Mouse (Mus musculus) spleen, adult 12 weeks (tissue): ENCODE results near the gene Terf2.

Experiments
- DNase-seq: peaks from one replicate; pipeline ENCODE4 v3.0.0; 2022; ENCODE audit warnings: low spot score

Terf2 gene

GRCm38 (mm10) chr8:107096366-107097036 lies at the start of gene Terf2:
TSS of gene Terf2 (minus strand) at chr8:107096547.
- peak; percentile 80 for DNase-seq

- DNase-seq = no peak
Measured at GRCm38 (mm10) chr8:107143501-107143900, 47.2 kb upstream of the Terf2 start.

DNA sequence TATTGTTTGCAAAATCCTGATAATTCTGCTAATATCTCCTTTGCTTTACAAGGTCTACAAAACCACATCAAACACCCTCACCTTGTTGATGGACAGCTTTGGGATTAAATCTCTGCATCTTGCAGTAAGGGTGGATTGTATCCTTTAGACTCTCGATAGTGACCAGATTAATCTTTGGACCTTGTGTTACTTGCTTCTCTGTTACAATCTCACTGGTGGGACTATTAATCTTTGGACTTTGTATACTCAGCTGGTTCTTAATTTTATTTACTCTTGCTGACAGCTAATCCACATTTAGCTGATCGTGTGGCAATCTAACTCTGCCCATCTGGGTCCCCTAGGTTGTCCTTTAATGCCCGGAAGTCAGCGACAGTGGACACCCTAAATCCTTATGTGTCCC lies 46.2 kb upstream of the Terf2 start:
- no peak for DNase-seq

DNA sequence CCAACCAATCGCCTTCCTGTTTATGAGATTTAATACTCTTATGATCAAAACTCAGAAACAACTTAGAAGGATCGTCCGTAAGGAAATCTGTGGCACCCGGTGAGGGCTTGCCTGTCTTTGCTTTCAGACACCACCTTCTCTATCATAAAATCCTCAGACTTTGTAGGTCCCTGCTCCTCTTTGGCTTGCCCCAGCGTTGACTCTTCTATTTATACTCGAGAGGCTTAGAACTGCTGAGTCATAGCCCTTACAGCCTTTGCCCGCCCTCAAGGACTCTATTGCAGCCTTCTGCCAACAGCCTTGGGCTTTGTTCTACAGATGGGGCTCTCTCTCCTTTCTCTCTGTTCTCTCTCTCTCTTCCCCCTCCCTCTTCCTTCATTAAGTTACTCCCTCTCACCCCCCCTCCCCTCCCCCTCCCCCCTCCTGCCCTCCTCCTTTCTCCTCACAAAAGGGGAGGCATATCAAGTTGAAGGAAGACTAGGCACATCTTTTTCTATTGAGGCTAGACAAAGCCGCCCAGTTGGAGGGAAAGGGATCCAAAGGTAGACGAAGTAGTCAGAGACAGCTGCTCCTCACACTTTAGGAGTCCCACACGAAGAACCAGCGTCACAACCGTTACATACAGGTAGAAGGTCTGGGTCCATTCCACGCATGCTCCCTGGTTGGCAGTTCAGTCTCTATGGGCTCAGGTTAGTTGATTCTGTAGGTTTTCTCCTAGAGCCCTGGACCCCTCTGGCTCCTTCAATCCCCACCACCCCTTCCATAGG lies 43.5 kb upstream of the Terf2 start:
- DNase-seq = no peak

- DNase-seq = no peak
Measured at GRCm38 (mm10) chr8:107138338-107138737, 42.0 kb upstream of the Terf2 start.

DNA sequence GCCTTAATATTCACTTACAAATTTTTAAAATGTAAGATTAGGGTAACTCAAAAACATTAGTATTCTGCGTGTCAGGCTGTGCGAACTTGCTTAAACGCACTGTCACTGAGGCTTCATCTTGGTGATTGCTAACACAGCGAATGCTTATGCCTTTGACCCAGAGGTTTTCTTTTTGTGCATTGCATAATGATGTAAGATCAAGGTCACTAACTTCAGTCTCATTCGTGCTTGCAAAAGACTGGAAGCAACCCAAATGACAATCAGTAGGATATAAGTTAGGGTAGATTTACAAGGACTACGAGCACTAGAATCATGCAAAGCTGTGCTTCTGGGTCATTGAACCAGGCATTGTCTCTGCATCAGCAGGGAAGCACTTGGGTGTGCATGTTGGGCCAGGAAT lies 41.2 kb upstream of the Terf2 start:
- no peak for DNase-seq

- DNase-seq = no peak
Measured at GRCm38 (mm10) chr8:107136003-107136612, 39.8 kb upstream of the Terf2 start.

GRCm38 (mm10) chr8:107133881-107134280 lies 37.5 kb upstream of the Terf2 start:
- DNase-seq = no peak

DNA sequence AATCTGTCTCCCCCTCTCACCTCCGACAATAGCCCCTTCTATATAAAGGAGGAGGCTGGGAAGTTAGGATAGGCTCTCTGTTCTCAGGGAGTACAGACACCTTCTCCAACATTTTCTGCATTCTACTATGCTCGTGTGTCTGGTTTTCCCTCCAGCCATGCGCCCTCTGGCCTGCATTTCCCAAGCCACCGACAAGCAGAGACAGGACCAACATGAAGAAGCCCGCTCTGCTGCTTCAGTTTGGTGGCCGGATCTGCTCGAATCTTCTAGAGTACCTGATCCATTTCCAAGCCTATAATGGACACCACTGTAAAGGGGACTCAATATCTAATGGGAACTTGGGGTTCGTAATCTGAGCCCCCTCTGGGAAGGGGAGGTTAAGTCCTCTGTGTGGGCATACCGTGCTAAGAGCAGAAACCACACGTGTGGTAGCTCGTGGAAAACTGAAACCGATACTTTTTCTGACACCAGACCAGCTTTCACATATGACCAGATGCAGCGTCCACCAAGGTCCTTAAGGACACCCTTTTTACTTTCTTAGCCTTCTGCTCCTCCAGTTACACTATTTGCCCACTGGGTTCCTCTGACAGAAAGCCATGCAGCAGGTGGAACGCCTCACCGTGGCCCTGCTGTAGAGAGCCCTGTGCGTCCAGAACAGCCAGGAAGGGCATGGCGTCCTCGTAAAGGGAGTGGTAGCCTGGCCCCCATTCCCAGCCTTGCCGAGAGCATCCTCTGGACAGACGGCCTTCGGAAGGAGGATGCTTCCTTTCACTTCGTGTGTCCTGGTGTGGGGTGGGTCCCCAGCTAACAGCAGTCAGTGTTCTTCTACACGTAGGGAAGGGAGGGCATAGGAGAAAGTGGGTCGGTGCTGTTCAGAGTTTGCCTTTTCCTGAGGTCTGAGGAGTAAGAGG lies 36.5 kb upstream of the Terf2 start:
- DNase-seq = no peak

DNA sequence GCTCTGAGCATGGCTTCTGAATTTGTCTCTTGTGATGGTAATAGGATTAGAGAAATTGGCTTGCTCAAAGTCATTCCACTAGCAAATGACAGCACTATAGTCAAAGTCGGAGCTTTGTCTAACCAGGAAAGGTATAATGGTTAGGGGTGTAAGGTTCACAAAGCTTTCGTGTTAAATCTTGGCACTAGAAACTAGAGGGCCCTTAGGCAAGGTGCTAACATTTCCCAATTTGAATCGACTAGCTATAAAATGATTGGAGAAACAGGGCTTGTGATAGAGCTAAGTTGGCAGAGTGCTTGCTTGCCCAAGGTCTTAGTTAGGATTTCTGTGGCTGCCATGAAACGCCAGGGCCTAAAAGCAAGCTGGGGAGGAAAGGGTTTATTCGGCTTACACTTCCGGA lies 33.7 kb upstream of the Terf2 start:
- no peak for DNase-seq

DNA sequence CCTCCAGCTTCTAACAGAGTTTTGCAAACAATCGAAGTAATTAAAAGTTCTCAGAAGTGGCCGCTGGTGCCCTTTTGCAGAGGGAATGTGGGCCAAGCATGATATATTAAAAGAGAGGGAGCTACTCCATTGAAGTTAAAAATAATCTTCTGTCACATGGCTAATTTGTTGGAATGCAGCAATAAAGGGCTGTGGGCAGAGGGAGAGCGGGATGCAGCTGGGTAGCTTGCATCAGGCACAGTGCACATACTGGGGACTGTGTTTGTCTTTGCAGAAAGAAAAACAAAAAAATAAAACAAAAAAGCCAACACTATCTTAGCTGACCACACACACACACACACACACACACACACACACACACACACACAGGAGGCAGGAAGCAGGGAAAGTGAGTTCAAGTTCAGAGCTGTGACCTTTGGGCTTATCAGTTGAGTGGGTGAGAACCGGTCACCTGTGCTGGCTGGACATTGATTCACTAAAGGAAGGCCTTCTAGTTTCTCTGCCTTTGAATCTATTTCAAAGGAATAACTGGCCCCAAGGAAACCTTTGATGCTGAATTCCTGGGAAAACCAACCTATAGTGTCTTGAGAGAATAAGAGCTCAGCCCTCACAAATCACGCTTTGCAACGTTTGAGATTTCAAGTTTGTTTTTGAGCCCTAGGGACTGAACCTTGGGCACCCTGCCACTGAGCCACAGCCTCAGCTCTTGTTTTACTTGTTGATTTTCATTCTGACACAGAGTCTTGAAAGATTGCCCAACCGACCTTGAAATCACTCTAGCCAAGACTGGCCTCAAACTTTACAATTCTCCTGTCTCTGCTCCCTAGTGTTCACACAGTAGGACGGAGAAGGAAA lies 33.1 kb upstream of the Terf2 start:
- DNase-seq = no peak

- DNase-seq = no peak
Measured at GRCm38 (mm10) chr8:107124343-107124742, 28.0 kb upstream of the Terf2 start.

DNA sequence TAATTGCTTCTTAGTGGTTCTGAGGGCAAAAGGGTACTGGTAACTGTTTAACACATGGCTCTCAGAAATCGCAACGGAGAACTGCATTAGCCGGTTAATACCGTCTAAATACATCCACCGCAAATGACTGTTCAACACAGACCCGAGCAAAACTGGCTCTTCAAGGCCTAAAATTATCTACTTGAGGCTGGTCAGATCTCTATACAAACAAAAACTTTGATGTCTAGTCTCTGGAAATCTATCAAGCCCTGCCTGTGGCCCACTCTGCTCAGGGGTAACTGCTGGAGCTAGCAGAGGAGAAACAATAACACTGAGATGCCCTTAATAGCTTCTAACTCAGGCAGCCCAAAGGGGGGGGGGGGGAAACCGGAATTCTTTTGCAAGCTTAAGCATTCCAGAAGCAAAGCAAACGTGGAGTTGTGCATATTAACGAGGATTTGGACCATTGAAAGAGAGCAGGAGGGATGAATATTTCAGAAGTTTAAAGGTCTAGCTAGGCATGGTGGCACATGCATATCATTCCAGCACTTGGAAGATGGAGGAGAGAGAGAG lies 26.8 kb upstream of the Terf2 start:
- no peak for DNase-seq

- no peak for DNase-seq
Measured at GRCm38 (mm10) chr8:107121681-107122291, 25.4 kb upstream of the Terf2 start.

GRCm38 (mm10) chr8:107120806-107121205 lies 24.5 kb upstream of the Terf2 start:
- no peak for DNase-seq

DNA sequence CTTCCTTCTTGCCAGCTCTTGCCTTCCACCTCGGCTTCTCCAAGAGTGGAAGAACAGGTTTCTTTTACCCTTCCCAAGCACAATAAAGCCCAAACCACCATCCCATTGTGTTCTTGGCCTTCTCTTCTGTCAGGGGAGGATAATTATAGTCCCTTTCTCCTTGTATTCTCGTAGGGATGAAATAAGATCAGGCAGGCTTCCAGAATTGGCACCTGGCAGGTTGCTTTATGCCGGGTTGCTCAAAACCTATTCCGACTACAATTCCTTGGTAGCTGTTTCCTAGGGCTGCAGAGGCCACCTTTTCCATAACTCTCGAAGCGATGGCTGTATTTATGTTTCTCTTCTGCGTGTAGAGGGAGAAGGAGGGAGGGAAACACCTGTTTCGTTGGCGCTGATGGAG lies 23.1 kb upstream of the Terf2 start:
- no peak for DNase-seq

GRCm38 (mm10) chr8:107118803-107119233 lies 22.5 kb upstream of the Terf2 start:
- DNase-seq = no peak

GRCm38 (mm10) chr8:107117019-107117418 lies 20.7 kb upstream of the Terf2 start:
- no peak for DNase-seq

- peak; percentile 33 for DNase-seq
Measured at GRCm38 (mm10) chr8:107116023-107116422, 19.7 kb upstream of the Terf2 start.

GRCm38 (mm10) chr8:107115008-107115320 lies 18.6 kb upstream of the Terf2 start:
- DNase-seq = no peak
